Mouse (Mus musculus) heart, postnatal 10 days (tissue): ENCODE measurements around the gene Ltb. TPM values are rescaled to one million over a fixed set of nuclear protein-coding genes. Genes with fewer than 3 reads are reported as not detected.
A peak's percentile ranks its signal among the peaks of the same experiment; 100 is the strongest.

Source experiments
- DNase-seq, 2 experiments: peaks; one replicate each; pipeline ENCODE4 v3.0.0; 2021
- intact Hi-C: fragments of 180-260 bp; cut with DNase I; formaldehyde crosslinking; loops from one replicate; pipeline ENCODE4 v1.15.1; 2025
- total RNA-seq, 2 experiments: library from RNA; stranded (reverse); gene quantifications; 2 replicates each; pipeline ENCODE4 v1.2.3; 2021

The Ltb gene
- total RNA-seq = 1 to 10 TPM in 1 of 2 experiments, under 1 TPM in 1; 0.94 to 1.2 TPM

DNA sequence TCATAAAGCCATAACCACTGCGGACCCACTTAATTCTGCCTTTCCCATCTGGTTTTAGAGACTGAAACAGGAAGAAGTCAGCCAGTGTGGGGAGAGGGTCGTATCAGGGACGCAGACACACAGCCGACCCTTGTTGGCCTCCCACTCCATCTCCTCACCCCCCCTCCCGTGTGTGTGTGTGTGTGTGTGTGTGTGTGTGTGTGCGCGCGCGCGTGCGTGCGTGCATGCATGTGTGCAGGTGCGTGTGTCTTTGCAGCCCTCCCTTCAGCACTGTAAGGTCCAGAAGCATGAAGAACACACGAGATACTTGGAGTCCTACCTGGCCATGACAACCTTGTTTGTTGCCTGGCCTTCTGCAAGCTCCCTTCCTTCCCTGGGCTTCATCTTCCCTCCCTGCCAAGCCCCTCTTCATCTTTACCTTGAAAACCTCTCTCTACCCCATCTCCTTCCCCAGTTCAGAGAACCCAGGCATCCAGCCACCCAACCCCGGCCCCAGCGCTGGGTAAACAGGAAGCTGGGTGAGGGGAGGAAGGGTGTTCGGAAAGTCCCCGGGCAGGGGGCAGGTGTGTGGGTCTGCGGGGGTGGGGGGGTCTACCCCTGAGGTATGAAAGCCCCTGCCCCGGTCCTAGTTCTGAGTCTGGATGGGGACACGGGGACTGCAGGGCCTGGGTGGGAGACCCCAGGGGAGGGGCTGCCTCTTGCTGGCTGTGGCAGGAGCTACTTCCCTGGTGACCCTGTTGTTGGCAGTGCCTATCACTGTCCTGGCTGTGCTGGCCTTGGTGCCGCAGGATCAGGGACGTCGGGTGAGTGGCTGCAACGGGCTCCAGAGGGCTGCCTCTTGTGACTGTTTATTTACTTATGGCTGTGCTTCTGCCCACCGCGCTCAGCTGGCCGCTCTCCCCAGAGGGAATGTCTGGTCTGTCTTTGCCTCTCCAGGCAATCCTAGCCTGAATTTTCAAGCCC is at the start of gene Ltb:
Gene Ltb, plus strand, starts transcription at position 559 of the 963 bp plus-strand sequence.
- no peak for DNase-seq
- intact Hi-C loops = loop anchor here (2.0 kb wide), 2 partner anchors 15 to 33 kb away; no protein-coding TSS in a partner anchor

DNA sequence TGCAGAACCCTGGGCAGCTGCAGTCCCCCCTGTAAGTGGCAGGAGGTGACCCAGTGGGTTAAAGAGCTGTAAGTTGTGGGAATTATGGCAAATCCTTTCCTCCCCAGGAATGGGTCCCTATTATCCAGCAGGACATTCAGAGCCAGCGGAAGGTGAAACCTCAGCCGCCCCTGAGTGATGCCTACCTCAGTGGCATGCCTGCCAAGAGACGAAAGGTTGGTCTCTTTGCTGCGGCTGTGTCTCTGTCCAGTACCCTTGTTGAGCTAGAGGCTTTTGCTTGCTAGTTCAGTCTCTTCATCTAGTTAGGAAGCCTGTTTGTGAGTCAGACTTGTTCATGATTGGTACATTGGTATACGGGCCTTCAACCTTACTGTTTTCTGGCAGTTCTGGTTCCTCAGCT is 48.1 kb upstream of the Ltb start:
- no peak for DNase-seq
- intact Hi-C loops = no loop called here

DNA sequence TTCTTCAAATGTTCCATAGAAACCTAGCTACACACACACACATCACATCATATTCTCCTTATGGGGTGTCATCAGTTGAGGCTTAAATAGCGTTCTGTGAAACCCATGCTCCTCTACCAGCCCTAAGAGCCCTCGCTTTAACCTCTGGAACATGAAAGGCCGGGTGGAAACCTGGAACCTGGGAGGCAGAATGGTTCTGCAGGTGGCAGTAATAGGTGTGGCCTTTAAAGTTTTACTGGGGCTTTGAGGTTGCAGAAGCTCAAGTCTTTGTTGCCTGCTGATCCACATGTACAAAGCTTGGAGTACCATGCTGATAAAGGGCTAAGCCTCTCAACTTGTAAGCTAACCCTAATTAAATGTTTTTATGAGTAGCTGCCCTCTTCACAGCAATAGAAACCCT is 46.9 kb upstream of the Ltb start:
- DNase-seq = no peak
- intact Hi-C loops = no loop called here

DNA sequence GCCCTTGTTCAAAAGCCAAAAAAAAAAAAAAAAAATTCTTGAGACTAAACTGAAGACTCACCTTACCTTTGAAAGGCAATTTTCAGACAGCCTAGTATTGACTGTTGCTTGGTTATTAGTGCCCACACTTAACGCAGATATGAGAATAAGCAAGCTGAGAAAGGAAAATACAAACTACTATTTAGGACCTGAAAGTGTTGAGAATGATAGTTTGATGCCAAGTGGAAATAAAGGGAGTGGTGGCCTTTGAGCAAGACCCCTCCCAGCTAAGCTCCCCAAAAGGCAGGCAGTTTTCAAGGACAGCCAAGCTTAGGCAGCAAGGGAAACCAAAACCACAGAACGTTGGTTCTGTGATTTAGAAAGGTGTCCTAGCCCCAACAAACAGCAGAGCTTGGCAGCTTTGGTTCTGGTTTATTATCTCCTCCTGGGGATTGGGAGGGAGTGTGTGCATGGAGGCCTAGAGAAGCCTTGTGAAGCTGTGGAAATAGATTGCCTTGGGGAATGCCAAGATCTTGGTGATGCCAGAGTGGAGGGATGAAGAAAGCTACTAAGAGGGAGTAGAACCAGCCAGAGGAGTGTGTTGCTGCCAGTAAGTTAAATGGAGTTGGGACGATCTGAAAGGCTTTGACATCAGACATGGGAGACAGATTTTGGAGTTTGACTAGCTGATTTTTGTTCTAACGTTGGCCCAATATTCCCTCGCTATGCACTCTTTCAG is 46.2 kb upstream of the Ltb start:
- no peak for DNase-seq
- intact Hi-C loops = no loop called here

DNA sequence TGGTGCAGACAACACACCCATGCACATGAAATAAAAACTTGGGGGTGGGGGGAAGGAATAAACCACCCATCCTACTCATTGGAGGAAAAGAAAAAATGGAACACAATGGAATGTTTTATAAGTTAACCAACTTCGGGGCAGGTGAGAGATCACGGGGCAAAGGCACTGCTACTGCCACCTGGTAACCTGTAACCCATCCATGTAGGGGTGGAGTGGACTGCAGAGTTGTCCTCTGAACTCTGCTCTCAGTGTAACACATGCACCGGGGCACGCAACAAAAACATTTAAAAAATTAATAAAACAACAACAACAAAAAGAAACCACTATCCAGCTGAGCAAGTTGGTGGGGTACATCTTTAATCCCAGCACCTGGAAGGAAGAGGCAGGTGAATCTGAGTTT is 42.1 kb upstream of the Ltb start:
- intact Hi-C loops = loop anchor here (2.0 kb wide), 1 partner anchor 13 kb away; no protein-coding TSS in a partner anchor

DNA sequence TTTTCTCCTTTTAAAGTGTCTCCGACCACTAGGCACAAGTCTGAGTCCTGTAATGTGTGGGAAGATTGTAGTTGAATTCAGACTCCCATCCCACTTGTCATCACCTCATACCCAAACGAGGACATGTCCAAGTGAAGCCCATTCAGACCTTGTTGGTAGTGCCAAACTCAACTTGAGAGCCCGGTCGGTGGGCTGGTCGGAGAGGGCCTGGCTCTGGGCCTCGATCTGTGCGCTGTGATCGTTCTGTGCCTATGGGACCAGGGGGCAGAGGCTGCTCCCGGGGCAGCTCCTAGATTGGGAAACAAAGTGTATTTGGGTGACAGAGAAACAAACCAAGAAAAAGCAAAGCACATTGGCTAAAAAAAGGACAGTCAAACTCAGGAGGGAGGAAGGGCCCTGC is 41.2 kb upstream of the Ltb start:
- DNase-seq = no peak
- intact Hi-C loops = loop anchor here (2.0 kb wide), 1 partner anchor 14 kb away; no protein-coding TSS in a partner anchor

More for the DNA sequence above, 42.1 kb upstream of the Ltb start:
- DNase-seq = no peak

DNA sequence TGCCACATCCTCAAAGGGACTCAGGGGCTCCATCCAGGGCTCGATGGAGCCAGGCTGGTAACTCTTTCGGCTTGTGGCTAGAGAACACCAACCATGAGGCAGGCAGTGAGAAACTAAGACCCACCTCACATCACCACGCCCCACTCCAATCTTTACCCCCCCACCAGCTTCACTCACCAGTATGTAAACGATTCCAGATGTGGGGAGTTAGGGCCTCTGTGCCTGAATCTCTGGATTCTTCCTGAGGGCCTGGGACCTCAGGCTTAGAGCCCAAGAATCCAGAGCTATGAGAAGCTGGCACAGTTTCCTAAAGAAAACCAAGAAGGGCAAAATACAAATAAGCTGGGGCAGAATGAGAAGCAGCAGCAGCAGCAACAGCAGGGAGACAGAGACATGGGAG is 40.3 kb upstream of the Ltb start:
- intact Hi-C loops = loop anchor here (2.0 kb wide), 1 partner anchor 15 kb away; no protein-coding TSS in a partner anchor
- DNase-seq = no peak

DNA sequence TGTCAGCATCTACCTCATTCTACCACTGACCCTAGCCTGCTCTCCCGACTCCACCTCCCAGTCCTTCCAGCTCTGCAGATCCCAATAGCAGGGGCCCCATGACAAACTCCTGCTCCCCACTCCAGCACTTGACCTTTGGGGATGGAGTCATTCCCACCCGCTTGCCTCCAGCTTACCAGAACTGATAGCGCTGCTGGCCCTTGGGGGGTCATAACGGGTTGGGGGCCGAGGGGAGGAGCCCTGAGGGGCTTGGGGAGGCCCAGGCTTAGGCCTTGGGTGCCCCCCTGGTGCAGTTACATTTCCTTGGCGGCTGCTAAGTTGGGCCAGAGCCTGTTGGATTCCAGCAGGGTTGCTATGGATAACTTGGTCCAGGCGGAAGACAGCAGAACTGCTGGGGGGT is 39.6 kb upstream of the Ltb start:
- intact Hi-C loops = no loop called here
- DNase-seq = no peak

DNA sequence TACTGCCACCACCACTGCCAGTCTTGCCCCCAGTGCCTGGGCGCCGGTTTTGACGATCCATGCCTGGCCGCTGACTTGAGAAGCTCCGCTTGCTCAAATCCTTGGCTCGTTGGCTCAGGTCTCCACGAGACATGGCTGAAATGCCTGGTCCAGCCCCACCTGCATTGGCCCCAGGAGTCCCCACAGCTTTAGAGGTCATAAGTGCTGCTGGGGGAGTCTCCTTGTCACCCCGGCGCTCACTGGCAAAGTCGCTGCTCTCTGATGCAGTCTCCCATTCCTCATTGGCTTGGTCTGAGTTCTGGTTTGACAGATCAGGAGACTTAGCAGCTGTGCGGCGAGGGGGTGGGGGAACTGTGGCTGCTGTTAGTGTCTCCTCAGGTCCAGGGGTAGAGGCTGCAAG is 38.8 kb upstream of the Ltb start:
- DNase-seq = no peak
- intact Hi-C loops = no loop called here

DNA sequence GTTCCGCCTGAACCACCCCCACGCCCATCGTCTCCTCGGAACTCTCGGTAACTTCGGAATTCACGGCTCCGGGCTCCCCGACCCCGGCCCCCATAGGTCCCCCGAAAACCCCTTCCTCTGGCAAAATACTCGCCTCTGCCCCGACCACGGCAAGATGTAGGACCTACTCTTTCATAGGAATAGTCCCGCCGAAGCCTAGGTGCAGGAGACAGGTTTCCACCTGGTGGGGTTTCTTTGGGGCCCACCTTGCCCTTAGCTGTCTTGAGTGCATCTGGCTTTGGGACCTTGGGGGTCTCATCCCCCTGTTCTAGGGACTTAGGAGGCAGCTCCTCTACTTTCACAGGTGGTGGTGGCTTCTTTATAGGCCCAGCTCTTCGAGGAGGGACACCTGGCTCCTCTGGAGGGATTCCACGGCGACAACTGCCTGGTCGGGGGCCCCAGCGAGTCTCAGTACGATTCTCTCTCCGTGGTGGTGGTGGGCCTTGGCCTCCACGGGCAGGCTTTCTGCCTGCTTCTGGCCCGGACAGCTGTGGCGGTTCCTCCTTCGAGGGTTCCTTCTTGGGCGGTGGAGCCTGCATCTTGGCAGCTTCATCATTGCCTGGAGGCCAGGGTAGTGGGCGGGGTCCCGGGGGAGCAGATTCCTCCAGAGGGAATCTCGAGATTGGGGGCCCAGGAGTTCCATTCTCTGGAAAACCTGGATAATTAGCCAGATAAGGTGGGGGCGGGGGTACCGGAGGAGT is 37.6 kb upstream of the Ltb start:
- intact Hi-C loops = no loop called here
- DNase-seq = no peak

DNA sequence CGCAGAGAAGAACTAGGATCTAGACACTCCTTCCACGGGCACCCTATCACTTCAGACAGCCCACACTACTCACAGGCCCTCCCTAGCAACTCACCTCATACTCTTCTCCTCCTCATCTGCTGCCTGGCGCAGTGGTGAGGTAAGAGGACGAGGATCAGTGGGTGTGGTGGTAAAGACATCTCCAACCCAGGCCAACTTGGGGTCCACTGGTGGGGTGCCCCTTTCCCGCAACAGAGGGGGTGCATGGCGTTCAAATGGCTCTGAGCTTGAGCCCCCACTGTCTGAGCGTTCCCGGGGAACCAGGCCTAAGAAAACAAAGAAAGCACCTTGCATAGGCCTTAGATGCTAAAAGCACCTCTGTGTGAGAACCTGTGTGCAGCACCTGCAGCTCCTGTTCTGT is 37.0 kb upstream of the Ltb start:
- intact Hi-C loops = no loop called here
- DNase-seq = no peak

DNA sequence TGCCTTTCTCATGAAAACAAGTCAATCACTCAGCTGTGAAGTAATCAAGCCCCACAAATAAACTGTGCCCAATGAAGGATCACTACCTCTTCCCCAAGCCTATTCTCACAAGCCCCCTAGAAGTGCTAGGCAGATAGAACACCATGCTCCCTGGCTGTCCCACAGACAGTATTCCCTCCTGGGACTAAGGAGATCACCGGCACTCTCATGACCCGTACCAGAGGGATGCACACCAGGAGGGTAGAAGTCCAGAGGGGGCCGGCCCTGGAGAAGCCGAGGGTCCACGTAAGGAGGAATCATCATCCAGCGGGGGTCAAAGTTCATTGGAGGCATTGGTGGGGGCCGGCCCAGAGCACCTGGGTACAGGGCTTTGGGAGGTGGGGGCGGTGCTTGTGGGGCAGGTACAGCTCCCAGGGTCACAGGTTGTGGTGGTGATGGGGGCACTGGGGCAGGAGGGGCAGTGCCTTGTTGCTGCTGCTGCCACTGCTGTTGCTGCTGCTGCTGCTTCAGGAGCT is 36.5 kb upstream of the Ltb start:
- intact Hi-C loops = no loop called here
- no peak for DNase-seq

DNA sequence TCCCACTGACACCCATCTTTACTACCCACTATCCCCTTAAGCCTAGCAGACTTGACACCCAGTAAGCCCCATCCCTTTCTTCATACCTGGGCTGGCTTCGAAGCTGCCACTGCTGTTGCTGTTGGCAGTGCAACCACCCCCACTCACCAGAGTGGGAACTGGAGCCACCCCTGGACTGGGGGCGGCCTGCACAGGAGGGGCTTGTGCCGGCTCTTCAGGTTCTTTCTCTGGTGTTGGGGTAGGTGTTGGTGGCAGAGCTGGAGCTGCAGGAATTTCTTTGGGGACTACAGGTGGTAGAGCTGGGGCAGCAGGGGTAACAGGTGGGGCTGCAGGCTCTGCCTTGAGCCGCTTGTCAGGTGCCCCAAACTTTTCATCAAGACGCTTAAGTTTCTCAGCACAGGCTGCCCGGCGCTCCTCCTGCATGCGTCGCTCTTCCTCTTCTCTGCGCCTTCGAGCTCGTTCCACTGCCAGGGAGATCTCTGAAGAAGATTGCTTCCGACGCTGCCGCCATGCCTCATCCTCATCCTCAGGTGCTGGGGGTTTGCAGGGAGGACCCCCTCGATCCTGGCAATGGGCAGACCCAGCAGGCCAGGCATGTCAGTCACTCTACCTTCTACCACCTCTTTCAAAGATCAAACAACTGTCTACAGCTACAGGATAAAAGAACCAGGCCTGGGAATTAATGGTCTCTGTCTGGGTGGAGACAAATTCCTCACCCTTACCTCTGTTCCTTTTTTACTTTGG is 35.2 kb upstream of the Ltb start:
- intact Hi-C loops = no loop called here
- no peak for DNase-seq

DNA sequence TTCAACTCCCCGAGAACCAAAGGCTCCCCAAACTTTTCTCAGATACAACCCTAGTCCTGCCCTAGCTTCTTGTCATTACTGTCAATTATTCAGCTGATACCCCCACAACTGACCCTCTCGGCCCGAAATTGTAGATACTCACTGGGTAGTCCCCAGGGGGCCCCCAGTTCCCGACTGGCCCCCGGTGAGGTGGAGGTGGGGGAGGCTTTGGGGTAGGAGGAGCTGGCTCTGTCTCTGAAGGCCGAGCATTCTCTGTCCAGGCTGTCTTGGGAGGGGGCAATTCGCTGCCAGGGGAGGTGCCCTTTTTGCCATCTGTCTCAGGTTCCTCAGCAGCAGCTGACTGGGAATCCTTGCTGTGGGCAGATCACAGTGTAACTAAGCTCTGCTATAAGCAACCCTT is 34.6 kb upstream of the Ltb start:
- no peak for DNase-seq
- intact Hi-C loops = loop anchor here (2.0 to 5.0 kb wide), 2 partner anchors 15 to 32 kb away; partner anchors contain the start of gene D17H6S53E

DNA sequence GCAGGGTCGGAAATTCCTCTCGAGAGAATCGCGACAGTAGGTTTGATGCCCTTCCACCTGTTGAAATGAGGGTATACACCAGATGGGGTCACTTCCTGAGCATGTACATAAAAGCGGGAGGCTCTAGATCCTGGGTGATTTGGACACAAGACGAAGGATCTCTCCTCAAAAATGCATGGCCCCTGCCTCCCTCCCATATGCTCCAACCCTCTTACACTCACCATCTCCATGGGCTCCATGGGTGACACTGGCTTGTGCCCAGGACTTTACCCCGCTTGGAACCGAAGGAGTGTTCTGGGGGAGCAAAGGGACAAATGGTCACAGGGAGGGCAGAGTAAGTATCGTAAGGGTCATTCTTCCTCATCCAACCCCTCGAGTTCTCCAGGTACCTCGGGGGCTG is 32.8 kb upstream of the Ltb start:
- intact Hi-C loops = loop anchor here (2.0 to 5.0 kb wide), 2 partner anchors 17 to 34 kb away; partner anchors contain the start of gene D17H6S53E
- DNase-seq = no peak

DNA sequence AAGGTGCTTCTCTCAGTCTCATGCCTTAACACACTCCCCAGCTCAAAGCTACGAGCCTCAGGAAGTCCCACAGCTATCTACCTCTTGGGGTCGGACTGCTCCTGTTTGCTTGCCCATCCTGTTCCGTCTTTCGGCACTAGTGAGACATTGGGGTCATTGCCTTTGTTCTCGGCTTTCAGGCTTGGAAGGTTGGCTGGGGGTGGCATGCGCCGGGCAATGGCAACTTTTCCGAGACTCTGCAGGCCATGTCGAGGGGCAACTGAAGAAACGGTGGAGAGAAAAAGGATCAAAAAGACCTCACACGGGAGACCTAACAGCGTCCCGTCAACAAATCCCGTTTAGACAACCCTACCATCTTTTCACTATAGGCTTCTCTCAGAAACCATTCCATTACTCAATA is 32.1 kb upstream of the Ltb start:
- DNase-seq = no peak
- intact Hi-C loops = loop anchor here (2.0 to 5.0 kb wide), 2 partner anchors 25 to 35 kb away; partner anchors contain the start of gene D17H6S53E

DNA sequence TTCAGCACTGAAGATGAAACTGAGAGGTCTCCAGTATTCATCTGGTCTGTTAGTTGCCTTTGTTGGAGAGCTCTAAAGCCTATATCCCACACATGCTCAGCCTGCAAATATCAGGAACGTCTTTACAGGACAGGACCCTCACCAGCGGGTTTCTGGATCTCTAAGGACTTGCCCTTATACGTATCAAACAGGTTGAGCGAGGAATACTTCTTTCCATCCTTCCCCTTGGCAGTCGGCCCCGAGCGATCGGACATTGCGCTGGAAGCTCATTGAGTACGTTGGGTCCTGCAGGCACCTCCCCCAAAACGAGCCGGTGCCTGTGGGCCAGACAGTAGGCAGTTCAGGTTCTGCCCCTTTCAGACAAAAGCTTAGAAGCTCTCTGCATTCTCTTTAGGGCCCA is 31.5 kb upstream of the Ltb start:
- peak; percentile 47 to 56 for DNase-seq
- intact Hi-C loops = loop anchor here (2.0 to 5.0 kb wide), 2 partner anchors 26 to 35 kb away; partner anchors contain the start of gene D17H6S53E

DNA sequence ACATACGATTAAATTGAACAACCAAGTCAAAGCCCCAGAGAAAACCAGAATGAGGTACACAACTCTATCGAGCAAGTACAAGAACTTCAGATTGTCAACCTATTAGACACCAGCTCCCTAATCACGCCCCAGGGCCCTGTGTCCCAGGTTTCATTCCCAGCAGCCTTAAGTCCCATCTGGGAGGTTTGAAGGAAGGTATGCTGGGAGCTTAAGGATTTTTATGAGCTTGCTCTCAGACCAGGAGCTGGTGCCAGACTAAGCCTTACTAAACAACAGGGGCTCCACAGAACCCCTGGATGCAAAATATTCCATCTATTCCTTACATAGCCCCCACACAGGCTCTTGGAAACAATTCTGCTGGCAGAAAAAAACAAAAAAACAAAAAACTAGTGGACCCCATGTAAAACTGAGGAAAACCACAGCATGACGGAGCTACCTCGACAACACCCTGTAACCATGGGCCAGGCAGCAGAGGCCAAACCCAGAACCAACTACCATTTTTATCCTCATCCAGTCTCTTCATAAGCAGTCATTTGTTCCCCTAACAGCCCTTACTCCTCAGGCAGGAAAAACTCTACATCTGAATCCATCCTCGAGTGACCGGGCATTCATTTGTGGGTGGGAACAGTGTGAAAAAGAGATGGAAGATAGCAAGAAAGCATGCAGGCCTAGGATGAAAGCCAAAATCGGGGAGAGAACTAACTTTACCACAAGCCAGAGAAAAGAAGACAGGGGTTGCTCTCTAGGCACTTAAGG is 30.7 kb upstream of the Ltb start:
- intact Hi-C loops = loop anchor here (2.0 to 5.0 kb wide), 2 partner anchors 27 to 36 kb away; partner anchors contain the start of gene D17H6S53E
- peak; percentile 37 to 53 for DNase-seq

DNA sequence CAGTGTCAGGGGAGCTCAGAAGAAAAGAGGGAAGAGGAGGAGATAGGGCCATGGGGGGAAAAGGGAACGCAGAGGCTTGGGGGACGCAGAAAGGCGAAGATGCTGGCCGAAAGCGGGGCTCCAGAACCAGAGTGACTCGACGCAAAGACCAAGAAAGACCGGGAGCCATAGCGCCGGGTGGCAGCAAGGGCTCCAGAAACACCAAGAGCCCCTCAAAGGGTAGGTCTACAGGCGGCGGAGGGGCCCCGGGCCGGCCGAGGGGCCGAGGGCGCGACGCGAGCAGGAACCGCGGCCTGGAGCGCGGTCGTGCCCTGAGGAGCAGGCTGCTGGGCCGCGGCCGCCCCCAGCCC is 30.0 kb upstream of the Ltb start:
- no peak for DNase-seq
- intact Hi-C loops = loop anchor here (5.0 kb wide), 1 partner anchor 37 kb away; the partner anchor contains the start of gene D17H6S53E
